Mouse (Mus musculus) cerebellum, adult 8-10 months (tissue): ENCODE measurements around the gene Klhl5.
A peak's percentile ranks its signal among the peaks of the same experiment; 100 is the strongest.

Experiments
- DNase-seq: peaks from one replicate; pipeline ENCODE4 v3.0.0; 2022

The Klhl5 gene

GRCm38 (mm10) chr5:65150376-65150955, 43.1 kb downstream of the Klhl5 start:
- DNase-seq, result no peak

DNA sequence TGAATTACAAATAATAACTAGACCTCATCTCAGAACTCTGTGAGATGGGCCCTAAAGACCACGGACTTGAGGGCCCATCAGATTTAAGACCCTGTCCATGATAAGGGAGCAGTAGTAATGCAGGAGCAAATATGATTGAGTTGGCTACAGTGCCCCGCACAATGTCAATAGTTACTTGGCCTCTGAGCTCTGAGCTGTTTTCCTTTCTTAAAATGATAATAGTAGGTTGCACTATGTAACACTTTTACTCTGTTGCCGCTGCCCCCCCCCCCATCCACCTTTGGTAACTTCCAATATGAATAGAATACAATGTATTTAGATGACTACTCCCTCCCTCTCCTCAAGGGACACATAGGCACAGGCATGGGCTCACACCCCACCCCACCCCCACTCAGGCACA, 43.9 kb downstream of the Klhl5 start:
- DNase-seq, result no peak

DNA sequence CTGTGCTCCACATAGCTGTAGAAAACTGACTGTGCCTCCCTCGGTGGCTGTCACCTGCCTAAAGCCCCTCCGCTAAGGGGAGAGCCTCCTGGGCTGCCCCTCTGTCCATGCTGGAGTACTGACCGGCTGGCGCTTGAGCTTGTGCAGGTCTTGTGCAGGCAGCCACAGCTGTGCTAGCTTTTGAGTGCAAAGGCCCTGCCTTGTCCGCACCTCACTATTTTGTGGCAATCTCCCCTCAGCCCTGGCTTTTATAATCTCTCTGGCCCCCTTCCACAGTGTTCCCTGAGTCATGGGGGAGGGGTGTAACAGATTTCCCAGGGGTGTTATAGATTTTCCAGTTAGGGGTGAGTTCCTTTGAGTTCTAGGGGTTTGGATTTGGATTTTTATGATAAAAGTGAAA, 44.4 kb downstream of the Klhl5 start:
- no peak for DNase-seq

- DNase-seq, result no peak
Measured at GRCm38 (mm10) chr5:65154287-65154686, 46.9 kb downstream of the Klhl5 start.

DNA sequence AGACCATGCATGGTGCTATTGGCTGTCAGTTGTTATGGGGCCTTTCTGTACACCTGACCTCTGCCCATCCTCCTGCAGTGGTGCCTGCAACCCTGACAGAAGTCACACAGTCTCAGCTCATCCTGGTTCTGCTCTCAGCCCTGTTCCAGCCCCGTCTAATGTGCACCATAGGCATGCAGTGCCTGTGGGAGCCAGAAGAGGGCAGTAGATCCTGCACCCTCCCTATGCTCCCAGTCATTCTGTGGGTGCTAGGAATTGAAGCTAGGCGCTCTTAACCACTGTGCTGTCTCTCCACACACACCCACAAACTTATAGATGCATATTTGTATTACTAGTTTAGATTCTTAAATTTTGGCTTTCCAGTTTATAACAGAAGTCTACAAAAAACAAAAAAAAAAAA, 49.5 kb downstream of the Klhl5 start:
- DNase-seq, result no peak

GRCm38 (mm10) chr5:65157412-65158381, 50.4 kb downstream of the Klhl5 start:
- DNase-seq, result no peak

GRCm38 (mm10) chr5:65158696-65159305, 51.5 kb downstream of the Klhl5 start:
- no peak for DNase-seq

DNA sequence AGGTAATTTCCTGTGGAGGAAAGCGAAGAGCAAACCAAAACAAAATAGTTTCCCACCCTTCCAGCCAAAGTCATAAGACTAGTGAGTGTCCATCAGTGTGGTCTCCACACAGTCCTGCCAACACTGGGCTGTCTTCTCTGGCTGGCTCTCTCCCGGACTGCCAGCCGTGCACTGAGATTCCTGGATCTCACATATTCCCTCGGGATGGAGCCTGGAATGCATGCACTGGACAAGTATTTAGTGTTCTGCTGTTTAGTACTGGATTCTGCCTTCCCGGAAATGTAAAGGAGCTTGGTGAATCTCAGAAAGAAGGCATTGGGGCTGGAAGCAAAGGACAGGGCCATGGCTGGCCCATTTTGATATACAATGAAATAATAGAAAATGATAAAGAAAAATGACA, 55.7 kb downstream of the Klhl5 start:
- no peak for DNase-seq

- no peak for DNase-seq
Measured at GRCm38 (mm10) chr5:65163489-65164092, 56.3 kb downstream of the Klhl5 start.

DNA sequence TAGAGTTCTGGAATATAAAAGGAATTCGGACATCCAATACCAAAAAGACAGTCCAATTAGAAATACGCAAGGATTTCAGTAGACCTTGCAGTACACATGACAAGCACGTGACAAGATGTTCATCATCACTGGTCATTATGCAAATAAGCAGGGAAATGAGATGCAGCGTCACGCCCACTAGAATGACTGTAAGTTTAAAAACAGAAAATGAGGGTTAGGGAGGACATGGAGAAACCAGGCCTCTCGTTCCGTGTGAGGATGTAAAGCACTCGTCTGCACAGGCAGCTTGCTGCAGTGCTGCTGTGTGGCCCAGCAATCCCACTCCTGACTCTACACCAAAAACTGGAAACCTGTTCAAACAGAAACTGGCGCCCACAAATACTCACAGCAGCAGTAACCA, 62.9 kb downstream of the Klhl5 start:
- no peak for DNase-seq

GRCm38 (mm10) chr5:65175035-65175917, 67.9 kb downstream of the Klhl5 start:
- DNase-seq, result peak; percentile 48

- no peak for DNase-seq
Measured at GRCm38 (mm10) chr5:65175918-65176484, 68.7 kb downstream of the Klhl5 start.

GRCm38 (mm10) chr5:65177026-65177514, 69.7 kb downstream of the Klhl5 start:
- DNase-seq, result peak; percentile 30

DNA sequence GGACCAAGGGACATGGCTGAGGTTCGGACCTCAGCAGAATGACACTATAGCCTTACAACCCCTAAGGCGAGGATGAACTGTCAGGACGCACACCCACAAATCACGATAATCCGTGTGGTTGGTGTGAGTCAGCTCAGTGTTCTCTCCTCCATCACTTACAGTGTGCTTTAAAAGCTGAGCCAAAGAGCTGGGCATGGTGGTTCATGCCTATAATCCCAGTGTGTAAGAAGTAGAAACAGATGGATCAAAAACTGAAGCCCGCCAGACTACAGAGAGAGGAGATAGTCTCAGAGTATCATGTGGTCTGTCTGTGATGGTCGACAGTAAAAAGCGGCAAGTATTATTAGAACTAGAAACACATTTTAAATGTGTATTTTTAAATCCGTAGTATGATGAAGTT, 71.1 kb downstream of the Klhl5 start:
- no peak for DNase-seq

GRCm38 (mm10) chr5:65181160-65181793, 73.9 kb downstream of the Klhl5 start:
- no peak for DNase-seq

GRCm38 (mm10) chr5:65181794-65182169, 74.4 kb downstream of the Klhl5 start:
- no peak for DNase-seq

- no peak for DNase-seq
Measured at GRCm38 (mm10) chr5:65182268-65182667, 74.9 kb downstream of the Klhl5 start.

GRCm38 (mm10) chr5:65191601-65192000, 84.3 kb downstream of the Klhl5 start:
- no peak for DNase-seq

GRCm38 (mm10) chr5:65194441-65194840, 87.1 kb downstream of the Klhl5 start:
- no peak for DNase-seq

- peak; percentile 98 for DNase-seq
Measured at GRCm38 (mm10) chr5:65199346-65200128, 92.2 kb downstream of the Klhl5 start, which contains the start of gene Wdr19. Wdr19 (plus strand) TSS chr5:65199696.
